Mouse (Mus musculus): ENCODE data around the gene S1pr5.

DNA sequence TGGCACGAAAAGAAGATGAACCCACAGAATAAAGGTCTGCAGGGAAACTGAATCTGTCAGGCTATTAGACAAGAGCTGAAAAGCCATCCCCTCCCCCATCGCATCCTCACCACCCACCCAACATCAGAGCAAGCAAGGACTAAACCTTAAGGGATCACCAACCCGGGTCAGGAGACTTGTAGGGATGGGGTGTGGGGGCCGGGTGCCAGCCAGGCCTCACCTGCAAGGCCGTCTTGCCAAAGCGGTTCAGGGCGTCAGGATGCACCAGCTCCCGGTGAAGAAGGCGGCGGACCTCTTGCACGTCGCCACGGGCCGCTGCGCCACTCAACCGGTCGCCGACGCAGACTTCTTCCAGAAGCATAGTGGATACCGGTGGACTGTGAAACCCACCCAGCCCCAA, 42.3 kb upstream of the S1pr5 start:
- TF ChIP-seq POLR2A (IDR thresholded peaks at IDR 0.05; ENCODE audit: low read depth, low read length) (no peak), CTCF (IDR thresholded peaks at IDR 0.05; ENCODE audit: extremely low read depth, insufficient read length, insufficient replicate concordance, low read depth, low read length) (no peak)

Data from small intestine, adult 2 months (tissue).